Mouse (Mus musculus) layer of hippocampus, postnatal 10 days (tissue): ENCODE measurements around the gene Rpn2. TPM values are rescaled to one million over a fixed set of nuclear protein-coding genes. Genes with fewer than 3 reads are reported as not detected.
A peak's percentile ranks its signal among the peaks of the same experiment; 100 is the strongest.

ENCODE experiments used
- DNase-seq, 2 experiments: peaks; one replicate each; pipeline ENCODE4 v3.0.0; 2021; ENCODE audit warnings: low spot score in 2 of 2
- total RNA-seq, 2 experiments: library from RNA; stranded (reverse); gene quantifications; 2 replicates each; pipeline ENCODE4 v1.2.3; 2021

Gene Rpn2
- total RNA-seq, 2 experiments from 2014 or later: 137 to 144 TPM

DNA sequence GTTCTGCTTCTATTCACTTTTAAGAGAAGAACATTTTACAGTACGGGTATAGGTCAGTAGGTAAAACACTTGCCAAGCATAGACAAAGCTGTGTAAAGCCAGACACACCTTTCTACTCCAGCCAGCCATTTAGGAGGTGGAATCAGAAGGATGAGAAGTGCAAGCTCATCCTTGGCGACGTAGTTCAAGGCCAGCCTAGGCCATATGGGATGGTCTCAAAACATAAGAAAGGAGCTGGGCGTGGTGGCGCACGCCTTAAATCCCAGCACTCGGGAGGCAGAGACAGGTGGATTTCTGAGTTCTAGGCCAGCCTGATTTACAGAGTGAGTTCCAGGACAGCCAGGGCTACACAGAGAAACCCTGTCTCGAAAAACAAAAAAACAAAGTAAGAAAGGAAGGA lies 30.8 kb downstream of the Rpn2 start:
- DNase-seq: no peak

DNA sequence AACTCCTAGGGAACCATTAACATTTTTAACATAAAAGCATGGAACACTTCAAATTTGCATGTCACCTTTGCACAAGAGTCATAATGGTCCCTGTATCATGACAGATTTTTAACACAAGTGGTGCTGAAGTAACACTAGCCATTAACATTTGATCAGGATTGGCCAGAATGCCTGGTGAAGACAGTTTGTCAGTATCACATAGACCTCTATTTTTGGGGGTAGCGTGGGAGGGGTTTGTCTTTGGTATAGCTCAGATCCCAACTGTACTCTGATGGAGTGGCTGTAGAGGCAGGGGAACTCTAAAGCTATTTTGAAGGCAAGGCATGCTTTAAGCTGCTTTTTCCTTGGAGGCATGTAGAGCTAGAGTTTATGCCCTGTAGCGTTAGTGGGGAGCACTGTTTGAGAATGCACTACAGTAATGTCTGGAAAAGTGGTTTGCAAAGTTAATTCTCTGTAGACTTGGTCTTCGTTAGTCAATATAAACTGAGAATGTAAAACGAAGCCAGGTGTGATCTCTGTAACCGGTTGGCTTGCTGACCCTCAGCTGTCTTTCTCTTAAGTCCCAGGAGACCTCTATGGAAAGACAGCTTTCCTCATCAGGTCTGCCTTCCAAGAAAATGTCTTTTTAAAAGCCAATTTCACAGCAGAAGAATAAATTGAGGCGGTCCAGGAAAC lies 32.3 kb downstream of the Rpn2 start:
- DNase-seq: no peak

DNA sequence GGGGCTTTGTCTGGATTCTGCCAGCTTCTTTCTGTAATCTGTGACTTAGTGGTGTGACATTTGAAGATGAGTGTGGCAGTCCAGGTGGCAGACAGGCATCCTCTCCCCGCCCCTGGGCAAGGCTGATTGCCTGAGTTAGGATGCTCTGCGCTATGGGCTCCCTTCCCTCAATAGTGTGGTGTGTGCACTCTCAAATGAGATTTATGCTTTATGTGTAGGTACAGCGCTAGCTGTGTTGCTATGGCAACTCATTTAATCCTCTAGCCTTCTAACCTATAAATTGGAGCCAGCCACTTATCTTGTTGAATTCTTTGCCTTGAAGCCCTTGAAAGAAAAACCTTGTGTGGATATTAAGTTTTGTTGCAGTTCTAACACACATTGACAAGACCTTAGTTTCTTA lies 34.9 kb downstream of the Rpn2 start:
- no peak for DNase-seq

DNA sequence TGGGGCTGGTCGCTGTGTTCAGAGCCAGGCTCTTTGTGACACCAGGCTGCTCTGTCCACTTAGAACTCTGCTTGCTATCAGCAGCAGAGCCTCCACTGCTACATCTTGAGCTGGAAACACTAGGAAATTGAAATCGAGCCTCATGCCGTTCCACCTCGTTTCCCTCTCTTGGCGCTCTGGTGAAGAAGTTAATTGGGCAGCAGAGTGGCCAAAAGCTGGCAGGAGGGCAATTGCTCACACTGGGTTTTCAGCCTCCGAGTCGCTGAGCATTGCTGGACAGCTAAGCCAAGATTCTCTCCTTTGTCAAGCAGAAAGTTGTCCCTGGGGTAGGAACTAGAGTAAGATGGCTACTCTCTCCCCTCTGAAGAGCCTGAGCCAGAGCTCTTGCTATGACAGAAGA lies 35.5 kb downstream of the Rpn2 start:
- peak in 1 of 2 experiments; percentile 41 for DNase-seq

DNA sequence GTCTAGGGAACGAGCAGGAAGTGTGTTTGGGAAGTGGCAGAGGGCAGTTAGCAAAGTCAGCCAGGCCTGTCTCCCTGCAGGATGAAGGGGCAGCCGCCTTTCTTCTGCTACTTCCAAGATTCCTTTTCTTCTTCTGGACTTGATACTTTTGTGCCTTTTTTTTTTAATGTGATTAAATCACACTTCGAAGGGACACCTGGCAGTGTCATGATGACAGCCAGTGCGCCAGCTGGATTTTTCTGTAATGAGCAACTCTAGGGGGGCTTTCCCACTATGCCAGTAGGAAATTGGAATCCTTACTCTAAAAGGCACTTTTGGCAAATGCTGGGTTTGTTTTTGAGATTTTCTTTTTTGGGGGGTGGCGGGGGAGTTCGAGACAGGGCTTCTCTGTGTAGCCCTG lies 36.7 kb downstream of the Rpn2 start:
- DNase-seq: no peak

DNA sequence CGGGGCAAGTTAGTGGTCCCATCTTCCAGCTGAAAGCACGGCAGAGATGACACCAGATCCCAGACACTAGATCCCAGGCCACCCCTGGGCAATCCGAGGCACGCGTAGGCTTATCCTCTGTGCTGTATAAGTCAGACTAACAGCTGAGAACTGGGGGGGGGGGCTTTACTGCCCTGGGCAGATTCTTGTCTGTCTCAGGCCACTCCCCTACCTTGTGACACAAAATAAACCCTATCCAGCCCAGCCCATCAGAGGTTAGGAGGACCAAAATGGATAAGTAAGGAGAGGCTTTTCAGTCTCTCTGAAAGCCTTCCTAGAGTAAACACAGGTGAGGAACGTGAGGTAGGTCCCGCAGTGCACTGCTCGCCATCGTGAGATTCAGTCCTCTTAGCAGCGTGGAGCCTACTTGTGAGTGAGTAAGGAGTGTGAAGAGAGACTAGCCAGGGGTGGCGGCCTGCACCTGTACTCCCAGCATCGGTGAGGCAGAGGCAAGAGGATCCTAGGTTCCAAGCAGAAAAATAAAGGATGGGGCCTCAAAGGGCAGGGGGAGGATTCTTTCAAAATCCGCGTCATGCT lies 37.6 kb downstream of the Rpn2 start:
- DNase-seq: no peak

DNA sequence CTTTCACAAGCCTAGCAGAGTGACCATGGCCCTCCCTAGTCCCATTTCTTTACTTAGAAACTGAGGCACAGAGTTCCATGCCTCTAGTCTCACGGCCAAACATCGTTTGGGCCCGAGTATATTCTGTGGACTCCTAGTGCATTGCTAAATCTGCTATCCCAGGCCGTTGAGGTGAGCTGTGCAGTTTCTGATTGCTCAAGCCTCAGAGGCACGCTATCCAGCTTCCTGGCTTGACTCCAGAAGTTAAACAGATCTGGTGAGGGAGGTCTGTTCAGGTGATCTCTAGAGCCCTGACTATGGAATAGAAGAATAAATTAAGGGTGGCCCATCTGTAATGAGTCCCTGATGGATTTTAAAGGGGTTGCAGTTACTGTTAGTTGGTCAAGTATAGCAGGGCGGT lies 38.4 kb downstream of the Rpn2 start:
- DNase-seq: no peak

DNA sequence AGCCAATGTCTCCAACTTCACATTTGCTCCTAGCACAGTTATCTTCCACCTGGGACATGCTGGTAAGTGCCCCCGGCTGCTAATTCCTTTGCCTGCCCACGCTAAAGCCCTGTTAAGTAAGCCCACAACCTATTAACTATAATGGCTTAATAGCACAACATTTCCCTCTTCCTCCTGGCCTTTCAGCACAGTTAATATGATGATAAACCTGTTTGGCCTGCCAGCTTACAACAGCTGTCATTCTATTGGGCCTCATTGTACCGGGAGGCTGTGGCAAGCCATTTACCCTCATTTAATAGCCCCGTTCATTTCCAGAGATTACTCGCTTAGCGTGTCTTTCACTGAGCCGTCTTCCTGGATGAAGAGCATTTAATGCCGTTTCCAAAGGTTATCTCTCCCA lies 41.3 kb downstream of the Rpn2 start:
- DNase-seq: no peak

DNA sequence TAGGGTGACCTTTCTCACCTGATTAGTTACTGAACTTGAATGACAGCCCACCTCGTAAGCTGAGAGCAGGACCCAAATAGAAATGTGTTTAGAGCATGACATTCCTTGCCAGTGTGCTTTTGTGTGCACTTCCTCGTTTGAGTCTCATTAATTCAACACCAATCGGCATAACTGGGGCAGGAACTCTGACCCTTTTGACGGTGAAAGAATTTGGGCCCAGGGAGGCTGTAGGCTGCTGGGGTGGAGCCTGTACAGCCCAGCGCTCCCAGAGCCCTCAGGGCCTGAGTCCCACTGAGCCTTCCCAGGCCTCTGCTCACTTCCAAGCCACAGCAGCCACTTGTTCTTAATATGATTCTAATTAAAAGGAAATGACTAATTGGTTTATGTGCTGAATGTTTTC lies 42.1 kb downstream of the Rpn2 start:
- DNase-seq: no peak

DNA sequence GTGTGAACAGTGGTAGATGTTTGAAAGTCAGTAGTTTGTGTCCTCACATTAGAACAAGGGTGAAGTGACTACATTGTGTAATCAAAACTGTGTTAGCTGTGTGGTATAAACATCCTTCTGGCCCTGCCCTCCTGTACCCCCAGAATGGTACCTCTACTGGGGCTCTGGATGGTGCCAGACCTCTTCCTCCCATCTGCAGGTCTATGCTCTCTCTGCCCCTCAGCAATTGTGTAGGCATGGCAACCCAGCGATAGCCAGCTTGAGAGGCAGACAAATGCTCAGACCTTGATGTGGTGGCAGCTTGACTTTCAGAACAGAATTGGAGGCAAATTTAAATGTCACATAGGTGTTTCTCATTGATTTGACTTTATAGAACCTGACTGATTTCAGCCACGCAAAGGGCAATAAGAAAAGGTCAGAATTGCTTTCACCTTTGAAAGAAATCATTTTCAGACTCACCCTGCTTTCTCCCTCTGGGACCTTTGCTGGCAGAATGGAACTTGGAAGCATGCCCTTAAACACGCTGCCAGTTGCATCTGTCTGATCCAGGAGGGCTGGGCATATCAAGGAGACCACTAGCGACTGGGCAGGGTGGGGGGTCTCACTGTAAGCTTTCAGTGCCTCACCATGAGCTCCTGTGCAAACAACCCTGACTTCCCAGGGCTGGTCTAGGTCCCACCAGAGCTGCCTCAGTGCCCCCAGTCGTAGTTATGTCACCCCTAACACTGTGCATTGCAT lies 43.4 kb downstream of the Rpn2 start:
- peak; percentile 31 to 49 for DNase-seq

DNA sequence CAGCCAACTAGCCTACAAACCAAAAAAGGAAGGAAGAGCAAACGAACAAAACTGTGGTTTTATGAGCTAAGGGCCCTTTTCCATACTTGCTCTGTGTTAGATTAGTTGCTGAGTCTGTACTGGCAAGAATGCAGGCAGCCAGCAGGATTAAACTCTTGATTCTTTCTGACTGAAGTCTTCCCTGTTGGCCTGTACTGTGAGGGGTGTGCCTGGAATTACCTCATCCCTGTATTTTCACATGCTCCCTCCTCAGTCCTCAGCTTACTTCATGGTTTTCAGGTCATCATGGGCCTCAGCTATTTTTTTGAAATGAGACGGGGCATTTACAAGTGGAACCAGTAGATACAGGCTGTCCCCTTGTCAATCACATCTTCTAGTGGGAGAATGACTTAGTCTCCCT lies 46.4 kb downstream of the Rpn2 start:
- no peak for DNase-seq

DNA sequence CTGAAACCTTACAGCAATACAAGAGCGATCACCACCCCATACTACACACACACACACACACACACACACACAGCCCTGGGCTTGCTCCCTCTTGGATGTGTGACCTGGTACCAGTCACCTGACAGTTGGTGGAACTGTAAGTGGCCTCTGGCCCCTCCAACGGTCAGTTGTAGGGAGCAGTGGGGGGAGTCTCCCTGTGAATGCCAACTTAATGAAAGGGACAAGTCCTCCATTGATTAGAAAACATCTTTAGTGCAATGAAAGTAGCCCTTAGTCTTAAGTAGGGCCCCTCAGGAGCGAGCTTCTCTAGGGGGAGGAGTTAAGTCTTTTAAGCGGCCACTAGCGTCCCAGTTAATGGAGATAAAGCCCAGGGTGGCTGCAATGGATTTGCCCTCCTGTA lies 49.3 kb downstream of the Rpn2 start:
- DNase-seq: no peak

DNA sequence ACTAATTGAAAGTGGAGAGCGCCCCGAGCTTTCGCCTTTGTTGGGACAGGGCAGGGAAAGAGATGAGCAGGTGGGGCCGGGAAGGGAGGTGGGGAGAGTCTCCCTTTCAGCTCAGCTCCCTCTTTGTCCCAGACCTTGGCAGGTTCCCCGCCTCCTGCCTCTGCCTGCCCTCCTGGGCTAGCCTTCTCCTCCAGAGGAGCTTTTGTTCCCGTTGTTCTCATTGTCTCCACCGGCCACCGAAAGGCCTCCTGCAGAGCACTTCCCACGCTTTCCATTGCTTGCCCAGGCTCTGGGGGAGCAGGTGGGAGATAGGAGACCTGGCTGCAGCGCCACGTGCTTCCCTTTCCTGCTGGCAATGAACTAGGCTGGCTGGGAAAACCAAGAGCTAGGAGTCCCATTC lies 49.8 kb downstream of the Rpn2 start:
- no peak for DNase-seq

DNA sequence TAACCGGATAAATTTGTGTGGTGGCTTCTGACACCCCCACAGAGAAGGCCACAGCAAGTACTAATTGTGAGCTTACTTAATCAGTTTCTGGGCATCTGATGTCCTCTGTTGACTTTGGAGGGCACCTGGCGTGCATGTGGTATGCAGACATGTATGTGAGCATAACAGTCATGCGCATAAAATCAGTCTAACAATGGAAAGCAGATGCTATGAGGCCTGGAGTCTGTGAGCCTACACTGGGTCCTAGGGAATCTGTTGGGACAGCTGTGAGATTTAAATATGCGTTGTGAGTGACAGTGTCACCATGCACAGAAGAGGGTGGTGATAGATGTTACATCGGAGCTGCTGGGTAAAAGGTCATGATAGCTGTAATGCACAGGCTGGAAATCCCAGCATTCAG lies 53.2 kb downstream of the Rpn2 start:
- DNase-seq: no peak

DNA sequence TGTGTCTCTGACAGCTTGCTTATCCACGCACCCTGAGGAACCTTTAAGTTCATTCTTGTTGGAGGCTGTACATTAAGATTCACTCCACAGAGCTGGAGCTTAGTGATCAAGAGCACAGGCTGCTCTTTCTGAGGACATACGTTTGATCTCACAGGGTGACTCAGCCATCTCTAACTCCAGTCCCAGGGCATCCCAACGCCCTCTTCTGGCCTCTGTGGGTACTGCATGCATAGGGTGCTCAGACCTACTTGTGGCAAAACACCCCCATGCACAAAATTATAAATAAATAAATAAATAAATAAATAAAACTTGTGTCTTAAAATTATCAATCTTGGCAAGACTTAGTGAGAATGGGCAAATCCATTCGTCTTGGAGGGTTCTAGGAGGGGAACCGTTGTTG lies 59.8 kb downstream of the Rpn2 start:
- peak; percentile 79 to 83 for DNase-seq

DNA sequence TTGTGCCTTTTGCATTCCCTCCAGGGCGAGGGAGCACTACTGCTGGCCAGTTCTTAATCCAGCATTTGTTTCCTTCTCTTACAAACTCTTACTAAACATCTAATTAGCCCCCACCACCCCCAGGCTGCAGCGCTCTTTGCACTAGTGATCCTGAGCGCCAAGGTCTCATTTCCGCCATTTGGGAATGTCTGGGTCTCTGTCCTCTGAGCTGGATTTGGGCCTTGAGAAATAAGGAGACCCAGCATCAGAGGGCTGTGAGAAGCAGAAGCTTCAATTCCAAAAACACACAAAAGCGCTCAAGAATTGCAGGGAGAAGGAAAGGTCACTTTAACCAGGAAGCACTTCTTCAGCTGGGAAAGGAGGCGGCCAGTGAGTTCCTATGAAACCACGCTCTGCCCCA lies 60.7 kb downstream of the Rpn2 start:
- DNase-seq: no peak

DNA sequence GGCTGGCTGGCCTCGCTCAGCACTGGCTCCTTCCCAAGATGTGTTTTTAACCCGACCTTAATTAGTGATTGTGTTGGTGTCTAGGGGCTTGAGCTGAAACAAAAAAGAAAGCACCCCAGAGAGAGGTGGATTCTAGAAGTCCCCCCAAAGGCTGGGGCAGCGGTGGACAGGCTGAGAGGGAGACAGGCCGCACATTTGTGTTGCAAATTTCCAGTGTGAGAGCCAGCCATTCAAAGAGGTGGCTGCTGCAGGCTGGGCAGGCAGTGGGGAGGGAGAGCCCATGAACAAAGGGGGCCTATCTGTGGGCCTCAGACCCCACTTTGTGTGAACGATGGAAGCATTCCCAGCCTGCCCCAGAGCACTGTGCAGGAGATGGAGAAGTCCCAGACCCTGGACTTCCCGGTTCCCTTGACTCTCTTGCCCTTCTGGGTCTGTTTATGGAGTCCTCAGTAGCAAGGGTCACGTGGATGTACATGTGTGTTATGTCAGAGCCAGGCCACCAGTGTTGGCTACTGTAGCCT lies 61.5 kb downstream of the Rpn2 start:
- peak; percentile 57 to 70 for DNase-seq

DNA sequence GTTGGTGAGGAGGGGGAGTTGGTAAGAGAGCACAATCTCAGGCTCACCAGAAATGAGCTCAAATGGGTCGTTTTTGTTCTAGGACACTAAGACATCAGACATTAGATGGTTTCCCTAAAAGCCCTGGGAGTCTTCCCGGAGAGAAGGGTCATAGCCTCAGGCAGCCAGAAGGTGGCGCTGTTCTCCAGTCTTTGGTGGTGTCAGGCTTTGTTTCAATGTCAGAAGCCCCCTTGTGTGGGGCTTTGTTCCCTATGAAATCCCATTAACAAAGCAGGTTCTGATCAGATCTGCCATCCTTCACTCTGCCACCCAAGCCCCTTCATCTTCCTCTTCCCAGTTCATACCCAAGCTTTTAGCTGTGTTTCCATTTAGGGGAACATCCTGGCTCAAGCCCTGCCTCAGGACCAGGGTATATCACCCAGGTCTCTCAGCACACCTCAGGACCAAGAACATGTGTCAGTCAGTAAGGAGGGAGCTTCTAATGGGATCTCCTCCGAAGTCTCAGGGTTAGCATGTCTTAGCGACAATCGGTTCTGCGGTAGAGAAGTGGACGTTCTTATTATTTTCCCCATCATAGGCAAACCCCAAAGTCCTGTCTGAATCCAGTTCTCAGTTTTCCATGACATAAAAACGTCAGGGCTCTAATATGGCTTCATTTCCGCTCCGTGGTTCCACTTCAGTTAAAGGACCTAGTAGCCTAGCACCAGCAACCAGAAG lies 62.9 kb downstream of the Rpn2 start:
- DNase-seq: peak; percentile 95

DNA sequence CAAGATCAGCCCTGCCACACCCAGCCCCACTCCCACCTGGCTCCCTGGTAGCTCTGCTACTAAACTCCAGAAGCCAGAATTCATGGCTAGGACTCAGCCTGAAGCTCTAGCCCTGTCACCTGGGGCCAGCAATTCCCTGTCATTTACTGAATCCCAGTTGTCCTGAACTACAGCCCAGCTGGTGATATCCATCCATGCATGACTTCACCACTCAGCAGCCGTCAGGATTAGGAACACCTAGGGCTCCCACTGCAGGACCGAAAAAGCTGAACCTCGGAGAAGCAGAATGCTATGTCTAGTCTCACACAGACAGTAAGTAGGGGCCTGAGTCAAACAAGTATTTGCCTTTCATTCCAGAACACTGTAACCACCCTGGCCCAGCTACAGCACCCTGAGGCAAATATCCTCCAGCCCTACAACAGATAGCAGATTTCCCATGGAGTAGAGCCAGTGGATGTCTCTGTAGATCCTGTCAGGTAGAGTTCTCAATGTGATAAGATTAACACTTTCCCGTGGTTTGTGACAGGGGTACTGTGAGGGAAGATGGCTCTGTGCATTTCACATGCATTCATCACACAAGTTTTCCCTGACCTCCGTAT lies 63.6 kb downstream of the Rpn2 start:
- no peak for DNase-seq

DNA sequence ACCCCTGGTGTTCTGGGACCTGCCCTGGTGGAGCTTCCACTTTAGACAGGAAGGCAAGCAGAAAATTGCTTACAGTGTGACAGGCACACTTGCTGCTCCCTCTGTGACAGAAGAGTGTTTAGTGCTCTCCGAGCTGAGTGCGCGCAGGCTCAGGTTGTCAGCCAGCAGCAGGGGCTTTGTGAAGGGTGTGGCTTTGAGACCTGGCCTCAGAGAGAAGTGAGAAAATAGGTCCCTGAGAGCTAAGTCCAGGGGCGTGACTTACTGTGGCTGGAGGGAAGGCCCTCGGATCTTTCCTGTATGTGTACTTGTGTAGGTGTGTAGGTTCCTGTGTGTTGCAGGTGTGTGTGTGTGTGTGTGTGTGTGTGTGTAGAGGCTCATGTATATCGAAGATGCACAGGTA lies 64.5 kb downstream of the Rpn2 start:
- DNase-seq: no peak

DNA sequence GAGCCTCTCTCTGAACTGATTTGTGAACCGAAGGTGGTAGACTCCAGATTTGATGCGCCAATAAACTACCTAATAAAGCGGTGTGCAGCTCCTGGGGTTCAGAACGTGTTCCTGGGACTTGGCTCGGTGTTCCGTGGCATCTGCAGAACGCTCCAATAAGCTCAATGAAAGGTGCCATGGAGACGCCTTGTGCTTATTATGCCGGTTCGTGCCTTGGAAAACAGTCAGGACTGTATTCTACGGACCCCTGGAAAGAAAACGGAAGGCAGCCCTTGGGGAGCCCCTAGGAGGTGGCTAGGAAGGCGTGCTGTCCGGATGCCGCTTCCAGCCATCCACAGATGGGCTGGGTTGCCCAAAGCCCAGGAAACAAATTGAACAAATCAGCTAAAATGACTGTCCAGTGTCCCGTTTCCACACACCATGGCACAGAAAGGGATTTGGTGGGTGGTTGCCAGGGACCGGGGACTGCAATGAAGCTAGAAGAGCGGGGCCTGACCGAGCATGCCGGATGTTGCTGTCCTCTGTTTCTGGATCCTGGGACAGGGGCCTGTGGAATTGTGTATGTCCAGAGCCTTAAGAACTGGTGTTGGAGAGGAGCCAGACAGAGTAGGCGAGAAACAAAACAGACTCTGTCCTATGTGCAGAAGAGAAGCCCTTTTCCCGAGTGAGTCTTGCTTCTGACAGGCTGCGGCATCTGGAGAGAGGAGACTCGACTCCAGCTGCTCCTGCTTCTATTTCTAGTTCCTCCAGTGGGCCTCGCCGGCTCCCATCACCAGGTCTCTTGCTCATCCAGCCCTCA lies 68.7 kb downstream of the Rpn2 start, which contains the start of gene Ghrh:
TSS of gene Ghrh (minus strand) at position 146 of the 799 bp plus-strand sequence.
- peak; percentile 74 for DNase-seq
